Mouse (Mus musculus) heart, postnatal 10 days (tissue): ENCODE results near the gene Cers3. TPM values are rescaled to one million over a fixed set of nuclear protein-coding genes. Genes with fewer than 3 reads are reported as not detected.

ENCODE experiments used
- DNase-seq, 2 experiments: peaks; one replicate each; pipeline ENCODE4 v3.0.0; 2021
- intact Hi-C: fragments of 180-260 bp; cut with DNase I; formaldehyde crosslinking; loops from one replicate; pipeline ENCODE4 v1.15.1; 2025
- total RNA-seq, 2 experiments: library from RNA; stranded (reverse); gene quantifications; 2 replicates each; pipeline ENCODE4 v1.2.3; 2021

Cers3 gene
- total RNA-seq: under 1 TPM; 0.14 to 0.35 TPM

DNA sequence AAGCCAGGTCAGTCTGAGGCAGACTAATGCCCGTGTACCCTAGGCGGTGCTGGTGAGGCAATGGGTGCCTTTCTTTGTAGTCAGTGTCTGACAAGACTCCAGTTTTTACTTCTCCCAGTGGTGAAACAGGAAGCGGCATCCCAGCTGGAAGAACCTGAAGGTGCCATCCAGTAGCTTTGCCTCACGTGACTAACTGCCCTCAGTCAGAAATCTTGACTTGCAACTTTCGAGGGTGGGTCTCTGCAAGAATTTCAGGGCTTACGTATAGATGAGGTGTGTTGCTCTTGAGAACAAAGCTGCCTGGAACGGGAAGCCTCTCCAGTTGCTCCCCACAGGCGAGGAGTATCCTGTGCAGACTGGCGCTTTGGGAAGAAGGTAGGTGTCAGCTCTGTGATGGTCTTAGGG lies at the start of gene Cers3:
Gene Cers3, plus strand, starts transcription at position 128 of the 405 bp plus-strand sequence.
- no peak for DNase-seq
- intact Hi-C loops: no loop called here

DNA sequence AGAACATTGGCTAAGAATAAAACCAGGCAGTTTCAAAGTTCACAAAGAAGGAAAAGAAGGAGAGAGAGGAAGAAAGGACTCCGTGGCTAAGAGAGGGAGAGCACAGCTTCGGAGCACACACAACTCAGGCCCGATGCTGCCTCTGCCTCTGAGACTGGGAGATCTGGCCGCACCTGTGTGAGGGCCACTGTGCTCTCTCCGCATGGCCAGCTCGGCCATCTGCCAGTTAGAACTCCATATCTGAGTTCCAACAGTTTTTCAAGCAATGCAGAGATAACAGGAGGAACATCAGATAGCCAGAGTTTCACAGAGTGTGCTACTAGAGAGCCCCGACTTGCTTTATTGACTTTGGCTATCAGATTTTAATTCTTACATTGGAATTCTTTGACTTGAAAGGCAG lies 48.8 kb upstream of the Cers3 start:
- intact Hi-C loops: loop anchor here (5.0 kb wide), 1 partner anchor 1063 kb away; the partner anchor contains the start of gene Synm
- no peak for DNase-seq

DNA sequence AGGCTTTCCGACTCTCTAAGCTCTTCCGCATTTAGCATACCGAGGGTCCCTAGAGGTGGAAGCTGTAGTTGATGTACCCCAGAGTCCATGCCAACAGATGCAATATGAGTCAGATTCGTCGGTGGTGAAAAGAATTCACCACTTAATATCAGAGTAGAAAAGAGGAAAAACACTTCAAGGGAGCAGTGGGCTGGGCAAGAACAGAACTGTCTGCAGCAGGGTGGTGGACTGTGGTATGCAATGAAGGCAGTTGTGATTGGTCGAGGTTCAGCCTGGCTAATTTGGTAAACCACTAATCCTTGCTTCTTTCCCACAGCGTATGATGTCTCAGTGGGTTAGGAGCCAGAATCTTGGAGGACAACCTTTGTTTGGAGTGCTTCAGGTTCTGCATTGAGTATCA lies 40.6 kb upstream of the Cers3 start:
- DNase-seq: no peak
- intact Hi-C loops: no loop called here

DNA sequence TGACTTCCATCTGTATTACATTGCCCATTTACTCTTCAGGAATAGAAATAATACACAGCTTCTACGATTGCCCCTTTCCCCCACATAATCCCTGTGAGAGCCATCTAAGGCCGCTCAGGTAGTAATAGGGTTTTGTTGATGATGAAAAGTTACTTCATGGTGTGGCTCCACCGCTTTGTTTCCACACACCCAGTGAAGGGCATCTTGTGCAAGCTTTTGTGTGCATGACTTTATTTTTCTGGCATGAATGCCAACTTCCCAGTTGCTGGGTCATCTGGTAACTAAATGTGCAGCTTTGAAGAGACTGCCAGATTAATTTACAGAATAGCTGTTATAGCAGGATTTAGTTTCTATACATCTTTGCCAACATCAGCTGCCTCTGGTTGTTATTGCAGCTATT lies 38.7 kb upstream of the Cers3 start:
- no peak for DNase-seq
- intact Hi-C loops: no loop called here

DNA sequence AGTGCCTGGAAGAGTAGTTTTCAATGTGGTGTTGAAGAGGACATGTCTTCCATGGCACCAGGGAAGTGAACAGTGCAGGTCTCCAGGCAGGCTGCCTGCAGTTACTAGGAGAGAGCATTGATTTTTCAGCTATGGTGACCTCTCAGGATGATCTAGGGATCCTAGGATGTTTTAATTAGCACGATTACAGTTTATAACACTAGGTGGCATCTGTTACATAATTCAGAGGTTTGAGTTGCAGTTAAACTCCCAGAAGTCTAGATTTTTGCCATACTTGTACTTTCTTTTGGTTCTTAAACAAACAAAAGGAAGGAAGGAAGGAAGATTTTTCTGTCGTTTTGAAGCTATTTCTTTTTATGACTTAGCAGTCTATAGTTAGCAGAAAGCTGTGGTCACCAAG lies 32.1 kb upstream of the Cers3 start:
- intact Hi-C loops: loop anchor here (1.0 to 10.0 kb wide), 2 partner anchors 128 to 924 kb away; partner anchors contain the start of gene Adamts17
- DNase-seq: no peak

DNA sequence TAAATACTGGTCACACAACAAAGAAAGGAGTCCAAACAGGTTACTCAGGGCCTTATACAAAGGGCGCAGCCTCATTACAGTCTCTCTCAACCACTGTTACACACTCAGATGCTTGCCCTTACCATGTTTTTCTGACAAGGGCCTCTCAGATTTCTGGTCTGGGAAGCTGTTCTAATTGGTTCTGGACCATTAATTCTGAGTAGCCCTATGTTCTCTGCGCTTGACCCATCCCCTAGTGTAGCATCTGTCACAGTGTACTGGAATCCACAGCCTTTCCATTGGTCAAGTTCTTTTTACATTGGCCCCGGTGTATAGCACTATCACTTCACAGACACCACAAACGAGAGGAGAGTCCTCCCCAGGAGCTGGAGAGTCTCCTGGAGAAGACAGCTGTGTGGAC lies 18.8 kb upstream of the Cers3 start:
- DNase-seq: no peak
- intact Hi-C loops: no loop called here

DNA sequence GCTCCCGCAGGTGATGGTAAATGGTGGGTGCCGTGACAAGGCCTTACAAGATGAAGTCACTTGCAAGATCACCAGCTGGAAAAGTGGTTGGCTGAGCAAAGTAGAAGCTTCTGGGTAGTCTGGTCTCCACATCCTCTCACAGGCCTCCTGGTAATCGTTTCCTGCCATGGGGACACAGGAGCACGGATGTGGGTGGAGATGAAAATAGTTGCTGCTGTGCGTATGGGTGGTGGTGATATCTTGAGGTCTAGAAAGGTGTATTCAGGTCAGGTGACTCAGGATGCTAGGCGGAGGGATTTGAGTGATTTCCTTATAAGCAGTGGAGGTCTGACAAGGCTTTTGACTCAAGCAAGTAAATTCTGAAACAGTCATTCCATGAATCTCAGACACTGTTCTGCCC lies 18.4 kb upstream of the Cers3 start:
- intact Hi-C loops: no loop called here
- DNase-seq: no peak

DNA sequence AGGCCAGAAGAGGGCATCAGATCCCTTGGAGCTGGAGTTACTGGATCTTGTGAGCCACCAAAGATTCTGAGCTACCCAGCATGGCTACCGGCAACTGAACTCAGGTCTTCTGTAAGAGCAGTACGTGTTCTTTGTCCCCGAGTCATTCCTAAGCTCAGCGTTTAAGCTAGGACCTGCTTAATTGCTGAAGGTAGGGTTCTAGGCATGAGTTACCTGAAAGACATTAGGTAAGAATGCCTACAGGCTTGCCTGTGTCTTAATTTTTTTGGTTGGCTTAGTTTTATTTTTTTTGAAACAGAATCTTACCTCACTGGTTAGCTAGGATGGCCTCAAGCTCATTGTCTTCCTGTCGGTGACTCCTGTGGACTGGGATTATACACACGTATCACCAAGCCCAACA lies 15.2 kb upstream of the Cers3 start:
- DNase-seq: no peak
- intact Hi-C loops: no loop called here

DNA sequence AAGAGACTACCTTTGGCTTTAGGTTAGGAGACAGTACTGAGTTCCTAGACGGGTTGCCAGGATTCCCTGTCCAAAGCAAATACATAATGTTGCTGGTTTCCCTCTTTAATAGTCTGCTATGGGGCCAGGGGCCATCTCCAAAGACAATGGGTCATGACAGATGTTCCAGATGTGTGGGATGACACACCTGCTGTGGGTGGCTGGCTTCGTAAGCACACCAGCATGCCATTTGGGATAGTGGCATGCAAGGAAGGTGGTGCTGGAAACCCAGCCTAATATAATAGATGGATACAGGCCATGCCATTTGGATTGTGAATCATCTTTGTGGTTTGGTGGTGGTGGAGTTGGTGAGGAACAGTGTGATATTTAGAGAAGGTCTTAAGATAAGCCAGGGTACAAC lies 14.1 kb upstream of the Cers3 start:
- no peak for DNase-seq
- intact Hi-C loops: no loop called here

DNA sequence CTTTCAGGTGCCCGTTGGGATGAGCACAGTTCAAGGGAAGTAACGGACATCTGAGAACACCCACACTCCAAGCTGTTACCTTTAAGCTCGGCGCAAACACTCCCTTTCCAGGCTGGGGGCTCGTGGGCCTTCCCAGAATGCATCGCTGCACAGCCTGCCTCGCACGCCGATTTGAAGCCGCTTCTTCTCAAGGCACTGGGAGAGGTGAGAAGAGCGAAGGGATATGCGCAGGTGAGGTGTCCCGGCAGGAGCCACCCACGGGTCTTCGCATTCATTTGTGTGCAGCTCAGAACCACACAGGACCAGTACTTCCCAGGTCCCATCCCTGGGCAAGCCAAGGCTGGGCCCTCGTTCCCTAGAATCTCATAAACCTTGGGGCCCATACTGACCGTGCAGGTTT lies 9.9 kb upstream of the Cers3 start:
- intact Hi-C loops: no loop called here
- DNase-seq: no peak

DNA sequence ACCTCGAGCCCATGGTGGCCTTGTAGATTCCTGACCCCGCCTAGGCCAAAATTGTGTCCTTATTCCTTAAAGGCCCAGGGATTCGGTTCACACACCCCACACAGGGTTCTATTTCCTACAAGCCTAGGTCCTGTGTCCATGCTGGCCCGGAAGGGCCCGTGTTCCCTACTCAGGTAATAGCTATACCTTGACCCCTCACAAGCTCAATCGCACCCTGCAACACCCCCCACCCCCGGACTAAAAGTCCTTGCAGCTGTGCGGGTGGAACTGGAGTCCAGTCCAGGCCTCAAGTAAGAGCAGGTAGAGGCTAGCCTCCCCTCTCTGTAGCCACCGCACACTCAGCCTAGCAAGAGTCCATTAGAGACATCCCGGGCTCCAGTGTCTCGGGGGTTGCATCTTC lies 9.4 kb upstream of the Cers3 start:
- no peak for DNase-seq
- intact Hi-C loops: no loop called here

DNA sequence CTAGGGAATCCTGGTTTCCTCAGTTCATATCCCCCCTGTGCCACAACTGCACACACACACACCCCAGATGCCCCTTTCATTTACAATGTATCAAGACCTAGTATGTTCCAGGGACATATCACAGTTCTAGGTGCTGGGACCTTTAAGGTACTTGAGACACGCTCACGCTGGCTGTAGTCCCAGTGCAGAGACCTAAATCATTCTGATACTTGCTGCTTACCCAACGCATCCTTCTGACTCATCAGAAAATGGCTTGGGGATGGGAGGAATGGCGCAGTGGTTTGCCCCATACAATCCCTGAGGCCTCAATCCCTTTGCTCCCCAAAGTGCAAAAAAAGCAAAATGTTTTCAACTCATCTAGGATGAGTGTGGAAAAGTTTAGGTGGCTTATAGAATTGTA lies 8.8 kb upstream of the Cers3 start:
- intact Hi-C loops: no loop called here
- no peak for DNase-seq

DNA sequence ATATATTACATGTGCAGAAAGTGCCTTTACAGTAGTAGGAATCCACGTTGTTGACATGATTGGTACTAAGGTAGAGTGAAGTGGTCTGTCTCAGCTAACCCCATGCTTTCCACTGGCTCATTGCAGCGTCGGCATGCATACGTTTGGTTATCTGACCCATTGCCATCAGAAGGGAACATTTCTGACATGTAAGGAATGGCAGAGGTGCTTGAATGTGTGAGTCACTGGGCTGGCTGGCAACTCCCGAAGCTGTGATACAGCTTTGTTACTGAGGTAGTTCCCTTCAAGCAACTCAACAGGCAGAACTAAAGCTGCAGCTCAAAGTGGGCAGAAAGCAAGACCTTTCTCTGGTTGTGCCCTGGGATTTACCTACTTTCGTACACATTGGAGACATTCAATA lies 8.3 kb upstream of the Cers3 start:
- intact Hi-C loops: no loop called here
- DNase-seq: peak in 1 of 2 experiments; percentile 9

DNA sequence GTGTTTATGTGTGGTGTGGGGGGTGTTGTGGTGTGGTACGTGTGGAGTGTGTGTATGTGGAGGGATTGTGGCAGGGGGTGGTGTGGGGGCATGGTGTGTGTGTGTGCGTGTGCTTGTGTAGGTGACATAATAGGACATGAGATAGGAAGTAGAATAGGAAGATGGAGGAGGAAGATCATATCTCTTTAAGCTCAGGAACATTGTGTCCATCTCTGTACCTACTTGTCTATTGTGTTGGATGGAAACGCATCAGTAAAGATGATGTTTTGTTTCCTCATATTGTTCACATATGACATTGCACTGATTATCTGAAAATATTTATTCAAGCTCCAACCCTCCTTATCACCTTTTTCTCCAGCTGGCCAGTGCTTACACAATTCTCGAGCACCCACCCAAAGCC lies 5.9 kb upstream of the Cers3 start:
- intact Hi-C loops: no loop called here
- DNase-seq: no peak

DNA sequence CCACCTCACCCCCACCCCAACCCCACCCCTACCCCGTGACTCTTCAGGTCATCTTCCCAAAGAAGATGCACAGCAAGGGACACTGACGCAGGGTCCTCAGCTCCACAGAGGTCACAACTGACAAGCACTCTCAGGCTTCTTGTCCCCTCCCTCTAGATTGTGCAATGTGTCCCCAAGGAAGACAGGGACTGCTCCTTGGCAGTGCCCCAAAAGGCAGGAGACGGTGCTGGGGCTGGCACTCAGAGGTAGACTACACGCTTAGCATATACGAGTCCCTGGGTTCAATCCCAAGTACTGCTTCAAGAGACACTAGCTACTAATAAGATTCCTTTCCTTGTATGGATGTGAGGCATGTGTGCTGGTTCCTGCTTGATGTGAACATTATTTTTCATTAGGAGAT lies 2.3 kb upstream of the Cers3 start:
- intact Hi-C loops: no loop called here

DNA sequence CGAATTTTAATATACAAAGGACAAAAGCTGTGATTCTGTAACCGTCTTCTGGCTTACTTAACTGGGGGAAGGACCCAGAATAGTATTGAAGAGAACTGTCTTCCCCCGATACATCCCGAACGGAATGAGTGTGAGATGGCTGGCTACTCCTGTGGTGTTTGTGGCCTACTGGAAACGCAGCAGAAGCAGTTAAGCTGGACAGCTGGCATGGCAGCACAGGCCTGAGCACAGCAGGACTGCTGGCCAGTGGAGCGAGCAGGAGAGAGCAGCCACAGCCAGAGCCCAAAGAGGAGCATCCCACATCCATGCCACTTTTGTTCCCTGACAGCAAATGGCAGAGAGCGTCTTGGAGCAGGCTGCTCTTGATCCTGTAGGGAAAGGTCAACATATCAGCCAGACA lies 1.9 kb upstream of the Cers3 start:
- intact Hi-C loops: no loop called here
- no peak for DNase-seq

More for the DNA sequence above, 2.3 kb upstream of the Cers3 start:
- DNase-seq: no peak

DNA sequence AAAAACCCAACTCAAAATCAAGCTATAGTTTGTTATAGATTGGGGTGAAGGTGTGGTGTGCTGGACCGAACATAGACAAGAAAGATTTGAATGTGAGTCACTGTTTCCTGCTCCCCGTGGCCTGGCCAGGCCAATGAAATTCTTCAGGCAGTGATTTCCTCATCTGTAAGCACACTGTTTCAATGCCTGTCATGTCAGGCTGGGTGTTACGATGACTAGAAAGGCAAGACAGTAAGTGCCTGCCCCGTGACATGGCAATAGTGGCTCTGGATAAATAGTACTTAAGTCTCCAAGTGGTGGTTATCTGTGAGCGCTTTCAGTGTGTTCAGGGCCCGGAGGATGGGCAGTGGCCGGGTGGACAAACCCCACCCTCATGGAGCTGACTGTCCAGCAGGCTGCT lies 3.7 kb downstream of the Cers3 start:
- intact Hi-C loops: no loop called here
- DNase-seq: peak; percentile 3 to 6

DNA sequence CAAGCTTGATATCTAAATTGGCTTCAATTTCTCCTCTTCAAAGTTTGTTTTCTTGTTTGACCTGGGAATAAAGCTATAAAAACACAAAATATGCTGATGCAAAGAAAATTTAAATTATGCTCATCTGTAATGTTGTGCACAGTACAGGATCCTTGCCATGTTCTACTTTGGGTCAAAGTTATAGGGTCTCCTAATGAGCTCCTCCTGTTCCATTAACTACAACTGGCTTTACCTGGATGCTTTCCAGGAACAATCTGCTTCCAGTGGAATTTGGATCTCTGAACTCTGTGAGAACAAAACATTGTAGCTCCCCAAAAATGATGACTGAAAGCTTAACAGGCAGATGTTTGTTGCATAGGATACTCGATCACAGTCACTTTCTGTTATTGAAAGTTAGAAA lies 6.7 kb downstream of the Cers3 start:
- no peak for DNase-seq
- intact Hi-C loops: no loop called here

DNA sequence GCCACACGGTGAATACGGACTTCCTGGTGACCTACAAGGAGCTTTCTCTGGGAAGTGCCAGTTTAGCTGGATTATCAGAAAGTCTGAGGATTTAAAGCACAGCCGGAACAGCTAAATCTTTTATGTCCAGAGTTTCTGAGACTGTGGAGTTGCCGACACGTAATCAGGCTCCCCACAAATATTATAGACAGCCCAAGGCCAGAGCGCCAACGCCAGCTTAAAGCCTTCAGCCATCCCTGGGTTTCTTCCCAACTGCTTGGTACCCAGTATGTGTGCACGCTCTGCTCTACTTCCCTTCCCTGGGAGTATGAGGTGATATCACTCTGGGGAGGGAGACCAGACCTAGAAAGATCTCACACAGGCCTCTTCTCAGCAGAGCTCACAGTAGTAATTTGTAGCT lies 10.5 kb downstream of the Cers3 start:
- intact Hi-C loops: no loop called here
- no peak for DNase-seq

DNA sequence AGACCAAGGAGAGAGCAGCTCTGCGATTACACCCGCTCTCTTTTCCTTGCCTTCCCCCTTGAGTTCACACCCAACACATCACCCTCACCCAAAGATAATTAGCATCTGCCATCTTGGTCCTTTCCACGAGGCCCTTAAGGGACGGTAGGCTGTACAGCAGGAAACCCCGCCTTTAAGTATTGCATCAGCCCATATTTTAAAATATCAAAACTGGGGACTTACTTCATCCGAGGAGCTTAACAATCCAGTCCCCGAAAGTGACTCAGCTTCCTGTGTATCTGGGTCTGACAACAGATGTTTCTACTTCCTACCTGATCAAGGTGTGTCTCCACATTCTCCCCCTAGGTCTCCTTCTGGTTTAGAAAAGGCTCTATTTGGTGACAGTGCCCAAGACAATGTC lies 12.3 kb downstream of the Cers3 start:
- DNase-seq: no peak
- intact Hi-C loops: no loop called here

DNA sequence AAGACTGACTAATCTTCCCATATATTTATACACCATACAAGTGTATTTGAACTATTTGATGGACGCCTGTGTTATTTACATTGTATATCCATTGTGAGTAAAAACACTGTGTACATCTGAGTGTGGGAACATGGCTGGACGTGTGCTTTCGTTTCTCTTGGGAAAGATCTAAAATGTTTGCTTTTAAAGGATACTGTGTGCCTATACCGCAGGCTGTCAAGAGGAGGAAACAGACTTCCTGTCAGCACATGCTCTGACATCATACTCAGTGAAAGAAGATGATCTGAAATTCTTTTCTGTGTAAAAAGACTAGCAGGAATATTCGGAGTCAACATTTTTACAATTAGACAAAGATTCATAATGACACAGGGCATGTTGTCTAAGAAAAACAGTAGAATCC lies 26.6 kb downstream of the Cers3 start:
- DNase-seq: no peak
- intact Hi-C loops: no loop called here

DNA sequence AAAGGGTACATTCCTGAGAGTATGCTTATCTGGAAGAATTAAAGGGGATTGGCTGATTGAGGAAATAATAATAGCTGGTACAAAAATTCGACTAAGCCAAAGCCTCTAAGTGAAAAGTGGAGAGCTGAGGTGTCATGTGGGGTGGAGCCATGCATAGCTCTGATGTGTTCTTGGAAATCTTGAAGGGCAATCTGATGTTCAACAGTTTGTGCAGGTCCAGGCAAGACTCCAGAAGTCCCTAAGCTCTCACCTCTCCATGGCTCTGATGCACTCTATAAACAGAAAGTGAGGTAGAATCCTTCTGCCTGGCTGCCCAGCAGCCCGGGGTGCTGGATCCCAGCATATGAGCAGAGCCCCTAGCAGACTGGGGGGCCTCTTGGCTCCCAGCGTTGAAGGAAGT lies 27.4 kb downstream of the Cers3 start:
- DNase-seq: no peak
- intact Hi-C loops: no loop called here

DNA sequence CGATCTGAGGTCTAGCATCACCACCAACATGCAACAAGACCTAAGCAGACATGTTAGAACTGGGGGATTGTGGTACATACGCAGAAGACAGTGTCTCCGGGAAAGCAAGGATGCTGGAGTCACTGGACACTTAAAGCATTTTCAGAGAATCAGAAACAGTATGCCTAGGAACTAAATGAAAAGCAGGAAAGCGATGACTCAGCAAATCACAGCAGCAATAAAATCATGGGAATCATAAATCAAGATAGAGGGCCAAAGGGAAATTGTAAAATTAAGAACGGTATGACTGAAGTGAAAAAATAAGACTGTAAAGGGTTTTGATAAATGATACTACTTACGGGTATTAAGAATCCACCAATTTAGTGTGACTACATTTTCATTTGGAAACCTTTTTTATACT lies 27.9 kb downstream of the Cers3 start:
- DNase-seq: no peak
- intact Hi-C loops: no loop called here

DNA sequence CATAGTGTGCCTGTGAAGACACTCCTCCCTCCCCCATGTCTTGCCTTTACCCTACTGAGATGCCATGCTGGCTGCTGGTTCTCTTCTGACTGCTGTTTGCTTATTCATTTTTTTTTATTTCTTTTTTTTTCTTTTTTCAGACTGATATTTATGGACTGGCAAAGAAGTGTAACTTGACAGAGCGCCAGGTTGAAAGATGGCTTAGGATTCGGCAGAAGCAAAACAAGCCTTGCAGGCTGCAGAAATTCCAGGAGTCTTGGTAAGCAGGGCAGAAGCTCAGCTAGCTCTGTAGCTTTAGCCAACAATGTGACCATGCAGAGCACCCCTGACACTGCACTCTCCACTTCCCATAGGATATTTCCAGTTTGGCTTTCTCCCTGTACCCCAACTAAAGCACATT lies 36.1 kb downstream of the Cers3 start:
- intact Hi-C loops: no loop called here
- DNase-seq: no peak
